Mouse (Mus musculus) E14TG2a.4 (cell line): Measurements from ENCODE around the gene Ppcdc.

Experiments
- H3K27me3 ChIP-seq: 2 replicates; pipeline ENCODE4 v1.6.1; 2014; ENCODE audit warnings: low read length, control low read depth; ENCODE audit not compliant: insufficient read depth
- H3K36me3 ChIP-seq: 2 replicates; pipeline ENCODE4 v1.6.1; 2014; ENCODE audit warnings: low read length, control low read depth; ENCODE audit not compliant: insufficient read depth
- H3K4me1 ChIP-seq: replicated peaks from 2 replicates; pipeline ENCODE4 v1.6.1; 2014; ENCODE audit warnings: low read depth, low read length, control low read depth
- H3K4me3 ChIP-seq: replicated peaks from 2 replicates; pipeline ENCODE4 v1.5.1; 2014; ENCODE audit warnings: mild to moderate bottlenecking, low read length
- H3K9me3 ChIP-seq: 2 replicates; pipeline ENCODE4 v1.6.1; 2014; ENCODE audit warnings: low read length, control low read depth
- CTCF ChIP-seq: conservative IDR thresholded peaks from 2 replicates; pipeline ENCODE4 v1.5.1; 2014; ENCODE audit warnings: low read length
- NANOG ChIP-seq: IDR thresholded peaks from 2 replicates; pipeline ENCODE4 v1.6.1; 2014; ENCODE audit warnings: borderline replicate concordance, low read length, mixed read lengths
- POU5F1 ChIP-seq: IDR thresholded peaks from 2 replicates; pipeline ENCODE4 v1.6.1; 2014; ENCODE audit warnings: low read length, borderline replicate concordance

Gene Ppcdc

GRCm38 (mm10) chr9:57421688-57422111, 18.2 kb downstream of the Ppcdc start:
- no peaks in the 10 kb centered on the region for H3K9me3 ChIP-seq

DNA sequence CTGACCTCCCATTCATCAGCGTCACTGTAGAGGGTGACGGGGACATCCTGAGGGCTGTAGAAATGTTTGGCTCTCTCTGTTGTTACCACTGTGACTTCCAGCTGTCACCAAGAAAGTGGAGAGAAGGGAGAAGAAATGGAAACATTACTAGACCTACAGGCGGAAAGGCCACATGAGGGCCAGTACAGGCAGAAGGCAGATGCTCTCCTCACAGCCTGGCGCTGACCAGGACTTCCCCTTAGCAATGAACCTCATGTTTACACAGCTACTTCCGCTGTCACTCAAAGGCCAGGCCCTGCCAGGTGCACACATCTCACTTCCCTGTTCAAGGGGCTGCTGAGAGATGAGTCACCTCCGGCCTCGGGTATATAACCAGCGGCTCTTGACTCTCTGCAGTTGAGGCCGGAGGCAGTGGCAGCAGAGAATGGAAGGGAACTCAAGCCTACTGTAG, 18.8 kb downstream of the Ppcdc start:
- peaks cover 72% of the 10 kb centered on the region for H3K36me3 ChIP-seq
- H3K27me3 ChIP-seq: no peaks in the 10 kb centered on the region
- TF ChIP-seq CTCF (no peak), POU5F1 (no peak), NANOG (no peak)
- peak overlapping the region; percentile 55 for H3K4me3 ChIP-seq
- peaks cover 24% of the 10 kb centered on the region for H3K4me1 ChIP-seq
- no peaks in the 10 kb centered on the region for H3K9me3 ChIP-seq

More at GRCm38 (mm10) chr9:57421688-57422111, 18.2 kb downstream of the Ppcdc start:
- no peak overlapping the region for H3K4me3 ChIP-seq
- H3K4me1 ChIP-seq: peaks cover 30% of the 10 kb centered on the region
- H3K36me3 ChIP-seq: peaks cover 78% of the 10 kb centered on the region
- no peaks in the 10 kb centered on the region for H3K27me3 ChIP-seq
- no peak for TF ChIP-seq POU5F1
- TF ChIP-seq CTCF: no peak
- no peak for TF ChIP-seq NANOG

GRCm38 (mm10) chr9:57420321-57421120, 19.4 kb downstream of the Ppcdc start:
- Histone ChIP-seq H3K36me3 (peaks cover 74% of the 10 kb centered on the region), H3K27me3 (no peaks in the 10 kb centered on the region), H3K4me3 (peak overlapping the region; percentile 55), H3K4me1 (peaks cover 22% of the 10 kb centered on the region), H3K9me3 (no peaks in the 10 kb centered on the region)
- TF ChIP-seq CTCF (no peak), POU5F1 (no peak), NANOG (no peak)

GRCm38 (mm10) chr9:57419521-57420267, 20.2 kb downstream of the Ppcdc start:
- peaks cover 74% of the 10 kb centered on the region for H3K36me3 ChIP-seq
- H3K4me1 ChIP-seq: peaks cover 17% of the 10 kb centered on the region
- no peaks in the 10 kb centered on the region for H3K9me3 ChIP-seq
- no peak overlapping the region for H3K4me3 ChIP-seq
- no peaks in the 10 kb centered on the region for H3K27me3 ChIP-seq
- TF ChIP-seq CTCF: no peak
- TF ChIP-seq POU5F1: no peak
- TF ChIP-seq NANOG: no peak

DNA sequence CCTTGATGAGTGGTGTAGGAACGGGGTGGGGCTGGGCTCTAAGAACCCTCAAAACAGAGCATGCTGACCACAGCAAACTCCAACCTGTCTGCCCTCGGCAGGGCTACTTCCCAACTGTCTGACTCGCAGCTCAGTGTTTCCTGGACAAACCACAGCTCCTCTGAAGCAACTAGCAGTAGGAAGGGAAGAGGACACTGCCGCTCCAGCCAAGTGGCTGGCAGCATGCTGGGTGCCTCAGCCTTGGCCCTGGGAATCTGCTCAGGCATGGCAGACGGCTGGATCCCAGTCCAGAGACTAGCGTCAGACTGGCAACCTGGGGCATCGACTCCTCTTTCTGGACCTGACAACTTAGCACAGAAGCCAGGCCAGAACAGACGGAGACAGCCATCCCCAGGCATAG, 22.6 kb downstream of the Ppcdc start:
- H3K4me3 ChIP-seq: no peak overlapping the region
- H3K36me3 ChIP-seq: peaks cover 76% of the 10 kb centered on the region
- TF ChIP-seq CTCF: no peak
- TF ChIP-seq POU5F1: no peak
- TF ChIP-seq NANOG: no peak
- no peaks in the 10 kb centered on the region for H3K9me3 ChIP-seq
- peaks cover 19% of the 10 kb centered on the region for H3K4me1 ChIP-seq
- H3K27me3 ChIP-seq: no peaks in the 10 kb centered on the region

DNA sequence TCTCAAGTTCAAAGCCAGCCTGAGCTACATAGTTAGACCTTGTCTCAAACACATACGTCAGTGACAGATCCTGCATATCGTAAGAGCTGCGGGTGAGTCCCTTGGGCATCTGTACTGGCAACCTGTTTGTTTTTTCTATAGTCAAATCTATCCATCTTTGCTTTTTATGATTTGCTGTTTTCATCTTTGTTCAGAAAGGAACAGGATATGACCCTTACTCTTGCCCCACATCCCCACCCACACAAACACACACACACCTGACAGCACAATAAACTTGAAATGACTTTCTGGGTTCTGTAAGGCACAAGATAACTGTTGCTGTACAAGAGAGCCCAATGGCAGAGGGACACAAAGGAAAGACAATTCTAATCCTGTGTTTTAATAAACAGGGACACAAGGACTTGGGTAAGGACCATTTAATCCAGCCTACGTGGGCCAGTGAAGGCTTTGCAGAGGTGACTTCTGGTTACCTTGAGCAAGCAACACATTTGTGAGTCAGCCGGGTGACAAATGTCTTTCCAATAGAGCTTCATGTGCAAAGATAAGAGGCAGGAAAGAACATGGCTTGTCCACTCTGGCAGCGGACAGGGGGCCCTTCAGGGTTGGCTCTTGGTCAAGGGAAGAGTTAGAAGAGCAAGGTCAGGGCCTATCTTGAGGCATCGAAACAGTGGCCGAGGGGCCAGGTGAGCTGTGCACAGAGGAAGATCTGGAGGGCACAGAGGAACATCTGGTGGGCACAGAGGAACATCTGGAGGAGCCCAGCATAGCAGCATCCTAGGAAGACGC, 32.6 kb downstream of the Ppcdc start:
- Histone ChIP-seq H3K4me1 (0 out of 2 replicates have a peak, but pooled peaks cover 4% of the 10 kb centered on the region), H3K9me3 (no peaks in the 10 kb centered on the region), H3K4me3 (no peak overlapping the region), H3K27me3 (no peaks in the 10 kb centered on the region), H3K36me3 (peaks cover 5% of the 10 kb centered on the region)
- TF ChIP-seq POU5F1: no peak
- no peak for TF ChIP-seq CTCF
- TF ChIP-seq NANOG: no peak

- no peaks in the 10 kb centered on the region for H3K36me3 ChIP-seq
- H3K9me3 ChIP-seq: no peaks in the 10 kb centered on the region; the same call in 1 of the 2 replicates
- H3K4me1 ChIP-seq: 0 out of 2 replicates have a peak, but pooled peaks cover 6% of the 10 kb centered on the region
- H3K27me3 ChIP-seq: no peaks in the 10 kb centered on the region
- TF ChIP-seq CTCF: no peak
- no peak for TF ChIP-seq NANOG
- no peak for TF ChIP-seq POU5F1
- H3K4me3 ChIP-seq: no peak overlapping the region
Measured at GRCm38 (mm10) chr9:57406395-57406794, 33.5 kb downstream of the Ppcdc start.

- H3K4me3 ChIP-seq: no peak overlapping the region
- peaks cover 23% of the 10 kb centered on the region for H3K9me3 ChIP-seq
- H3K36me3 ChIP-seq: no peaks in the 10 kb centered on the region
- H3K4me1 ChIP-seq: 0 out of 2 replicates have a peak, but pooled peaks cover 6% of the 10 kb centered on the region
- H3K27me3 ChIP-seq: no peaks in the 10 kb centered on the region
- TF ChIP-seq NANOG: no peak
- no peak for TF ChIP-seq POU5F1
- TF ChIP-seq CTCF: no peak
Measured at GRCm38 (mm10) chr9:57404036-57404435, 35.9 kb downstream of the Ppcdc start.
